Mouse (Mus musculus): ENCODE results near the gene Dot1l. TPM values are rescaled to one million over a fixed set of nuclear protein-coding genes. Genes with fewer than 3 reads are reported as not detected.
A peak's percentile ranks its signal among the peaks of the same experiment; 100 is the strongest.

The Dot1l gene
- polyA plus RNA-seq, 1 experiment from 2014 or later: 9.9 TPM

- Histone ChIP-seq H3K9me3 (replicated peaks; ENCODE audit: low read length) (no peaks in the 10 kb centered on the region), H3K36me3 (ENCODE audit: insufficient read depth, low read length) (peaks cover 40% of the 10 kb centered on the region), H3K27ac (peak within 1 kb of the TSS; percentile 98), H3K4me1 (replicated peaks; ENCODE audit: insufficient read depth, low read length) (peaks cover 5% of the 10 kb centered on the region), H3K4me2 (ENCODE audit: low read length) (peak within 1 kb of the TSS; percentile 92), H3K4me3 (replicated peaks; ENCODE audit: low read depth, low read length) (peak within 1 kb of the TSS; percentile 89), H3K9ac (ENCODE audit: low read depth, low read length) (peak within 1 kb of the TSS; percentile 97), H3K27me3 (ENCODE audit: insufficient read depth, low read length) (no peaks in the 10 kb centered on the region)
- under 1% methylated on average over 102 of the region's 104 CpGs for WGBS
- TF ChIP-seq CTCF (IDR thresholded peaks at IDR 0.05; ENCODE audit: low read depth): no peak
- DNase-seq (ENCODE audit: low spot score): peak; percentile 99
- peak; percentile 85 for ATAC-seq (replicated peaks; ENCODE audit: low FRiP score, low read depth)
These were observed 43.4 kb downstream of the Dot1l start, which contains the start of the genes Sf3a2 and Plekhj1 for GRCm38 (mm10) chr10:80798150-80799006. TSS of gene Sf3a2 (plus strand) at chr10:80798198. TSS of gene Plekhj1 (minus strand) at chr10:80798626.

GRCm38 (mm10) chr10:80799070-80799566, 44.1 kb downstream of the Dot1l start:
- Histone ChIP-seq H3K4me1 (replicated peaks; ENCODE audit: insufficient read depth, low read length) (peaks cover 5% of the 10 kb centered on the region), H3K27me3 (ENCODE audit: insufficient read depth, low read length) (no peaks in the 10 kb centered on the region), H3K9me3 (replicated peaks; ENCODE audit: low read length) (no peaks in the 10 kb centered on the region), H3K36me3 (ENCODE audit: insufficient read depth, low read length) (peaks cover 40% of the 10 kb centered on the region), H3K4me2 (ENCODE audit: low read length) (peak overlapping the region; percentile 92), H3K27ac (peak overlapping the region; percentile 98), H3K4me3 (replicated peaks; ENCODE audit: low read depth, low read length) (peak overlapping the region; percentile 89), H3K9ac (ENCODE audit: low read depth, low read length) (peak overlapping the region; percentile 97)
- WGBS: under 1% methylated on average over 18 of the region's 18 CpGs
- no peak for TF ChIP-seq CTCF (IDR thresholded peaks at IDR 0.05; ENCODE audit: low read depth)
- ATAC-seq (replicated peaks; ENCODE audit: low FRiP score, low read depth): no peak
- no peak for DNase-seq (ENCODE audit: low spot score)

- Histone ChIP-seq H3K27ac (no peak overlapping the region), H3K9me3 (replicated peaks; ENCODE audit: low read length) (no peaks in the 10 kb centered on the region), H3K36me3 (ENCODE audit: insufficient read depth, low read length) (peaks cover 33% of the 10 kb centered on the region), H3K4me2 (ENCODE audit: low read length) (no peak overlapping the region), H3K9ac (ENCODE audit: low read depth, low read length) (no peak overlapping the region), H3K4me1 (replicated peaks; ENCODE audit: insufficient read depth, low read length) (peaks cover 12% of the 10 kb centered on the region; the same call in 1 of the 2 replicates), H3K4me3 (replicated peaks; ENCODE audit: low read depth, low read length) (no peak overlapping the region), H3K27me3 (ENCODE audit: insufficient read depth, low read length) (no peaks in the 10 kb centered on the region)
- 88% methylated on average over 10 of the region's 10 CpGs for WGBS
- DNase-seq (ENCODE audit: low spot score) (no peak), ATAC-seq (replicated peaks; ENCODE audit: low FRiP score, low read depth) (no peak)
- TF ChIP-seq CTCF (IDR thresholded peaks at IDR 0.05; ENCODE audit: low read depth): no peak
These were observed 47.4 kb downstream of the Dot1l start for GRCm38 (mm10) chr10:80802204-80802912.

- Histone ChIP-seq H3K4me1 (replicated peaks; ENCODE audit: insufficient read depth, low read length) (peaks cover 18% of the 10 kb centered on the region; the same call in 1 of the 2 replicates), H3K27ac (no peak overlapping the region), H3K4me3 (replicated peaks; ENCODE audit: low read depth, low read length) (no peak overlapping the region), H3K27me3 (ENCODE audit: insufficient read depth, low read length) (no peaks in the 10 kb centered on the region), H3K9me3 (replicated peaks; ENCODE audit: low read length) (no peaks in the 10 kb centered on the region), H3K4me2 (ENCODE audit: low read length) (no peak overlapping the region), H3K9ac (ENCODE audit: low read depth, low read length) (no peak overlapping the region), H3K36me3 (ENCODE audit: insufficient read depth, low read length) (peaks cover 33% of the 10 kb centered on the region)
- WGBS: 78% methylated on average over 3 of the region's 3 CpGs
- ATAC-seq (replicated peaks; ENCODE audit: low FRiP score, low read depth) (no peak), DNase-seq (ENCODE audit: low spot score) (no peak)
- TF ChIP-seq CTCF (IDR thresholded peaks at IDR 0.05; ENCODE audit: low read depth): no peak
These were observed 48.0 kb downstream of the Dot1l start for GRCm38 (mm10) chr10:80802996-80803395.

- Histone ChIP-seq H3K27ac (no peak overlapping the region), H3K9ac (ENCODE audit: low read depth, low read length) (no peak overlapping the region), H3K36me3 (ENCODE audit: insufficient read depth, low read length) (peaks cover 33% of the 10 kb centered on the region), H3K4me3 (replicated peaks; ENCODE audit: low read depth, low read length) (no peak overlapping the region), H3K27me3 (ENCODE audit: insufficient read depth, low read length) (no peaks in the 10 kb centered on the region), H3K9me3 (replicated peaks; ENCODE audit: low read length) (no peaks in the 10 kb centered on the region), H3K4me1 (replicated peaks; ENCODE audit: insufficient read depth, low read length) (peaks cover 29% of the 10 kb centered on the region), H3K4me2 (ENCODE audit: low read length) (no peak overlapping the region)
- no peak for TF ChIP-seq CTCF (IDR thresholded peaks at IDR 0.05; ENCODE audit: low read depth)
- ATAC-seq (replicated peaks; ENCODE audit: low FRiP score, low read depth) (no peak), DNase-seq (ENCODE audit: low spot score) (no peak)
- WGBS: 100% methylated on average over 2 of the region's 2 CpGs
These were observed 49.3 kb downstream of the Dot1l start for GRCm38 (mm10) chr10:80804340-80804739.

GRCm38 (mm10) chr10:80804916-80805315, 49.9 kb downstream of the Dot1l start, which contains the start of gene Amh:
TSS of gene Amh (plus strand) at chr10:80805243.
- DNase-seq (ENCODE audit: low spot score) (no peak), ATAC-seq (replicated peaks; ENCODE audit: low FRiP score, low read depth) (no peak)
- no peak for TF ChIP-seq CTCF (IDR thresholded peaks at IDR 0.05; ENCODE audit: low read depth)
- no peak within 1 kb of the TSS for H3K9ac ChIP-seq (ENCODE audit: low read depth, low read length)
- H3K27ac ChIP-seq: no peak within 1 kb of the TSS
- H3K4me3 ChIP-seq (replicated peaks; ENCODE audit: low read depth, low read length): no peak within 1 kb of the TSS
- no peak within 1 kb of the TSS for H3K4me2 ChIP-seq (ENCODE audit: low read length)
- 69% methylated on average over 6 of the region's 6 CpGs for WGBS
- peaks cover 29% of the 10 kb centered on the region for H3K4me1 ChIP-seq (replicated peaks; ENCODE audit: insufficient read depth, low read length)
- H3K27me3 ChIP-seq (ENCODE audit: insufficient read depth, low read length): no peaks in the 10 kb centered on the region
- peaks cover 33% of the 10 kb centered on the region for H3K36me3 ChIP-seq (ENCODE audit: insufficient read depth, low read length)
- H3K9me3 ChIP-seq (replicated peaks; ENCODE audit: low read length): no peaks in the 10 kb centered on the region

Measured in kidney, postnatal 0 days (tissue).